Mouse (Mus musculus) MN1 (cell line): ENCODE measurements around the gene Clstn1.
A peak's percentile ranks its signal among the peaks of the same experiment; 100 is the strongest.

Experiments
- DNase-seq: peaks from one replicate; pipeline ENCODE4 v3.0.0-alpha.2; 2016; ENCODE audit warnings: low spot score

The Clstn1 gene

GRCm38 (mm10) chr4:149634966-149635365 is 48.7 kb downstream of the Clstn1 start:
- DNase-seq, result no peak

GRCm38 (mm10) chr4:149635915-149636415 is 49.7 kb downstream of the Clstn1 start:
- no peak for DNase-seq

- no peak for DNase-seq
Measured at GRCm38 (mm10) chr4:149637942-149638341, 51.7 kb downstream of the Clstn1 start.

- no peak for DNase-seq
Measured at GRCm38 (mm10) chr4:149640831-149641230, 54.6 kb downstream of the Clstn1 start.

- DNase-seq, result no peak
Measured at GRCm38 (mm10) chr4:149641400-149641799, 55.1 kb downstream of the Clstn1 start.

GRCm38 (mm10) chr4:149641956-149642355 is 55.7 kb downstream of the Clstn1 start:
- no peak for DNase-seq

GRCm38 (mm10) chr4:149645761-149646160 is 59.5 kb downstream of the Clstn1 start:
- DNase-seq, result no peak

GRCm38 (mm10) chr4:149648031-149648805 is 62.0 kb downstream of the Clstn1 start:
- DNase-seq, result no peak

GRCm38 (mm10) chr4:149650493-149651193 is 64.4 kb downstream of the Clstn1 start:
- DNase-seq, result peak; percentile 73

- peak; percentile 31 for DNase-seq
Measured at GRCm38 (mm10) chr4:149654232-149654631, 68.0 kb downstream of the Clstn1 start.

GRCm38 (mm10) chr4:149657858-149658416 is 71.7 kb downstream of the Clstn1 start:
- DNase-seq, result no peak

GRCm38 (mm10) chr4:149659495-149660116 is 73.3 kb downstream of the Clstn1 start:
- no peak for DNase-seq

GRCm38 (mm10) chr4:149660598-149660997 is 74.3 kb downstream of the Clstn1 start:
- no peak for DNase-seq

- DNase-seq, result no peak
Measured at GRCm38 (mm10) chr4:149661967-149662589, 75.8 kb downstream of the Clstn1 start.

- no peak for DNase-seq
Measured at GRCm38 (mm10) chr4:149663849-149664503, 77.7 kb downstream of the Clstn1 start.

GRCm38 (mm10) chr4:149665016-149665691 is 78.9 kb downstream of the Clstn1 start:
- DNase-seq, result no peak

- DNase-seq, result no peak
Measured at GRCm38 (mm10) chr4:149665692-149666090, 79.4 kb downstream of the Clstn1 start.

- DNase-seq, result no peak
Measured at GRCm38 (mm10) chr4:149671175-149671574, 84.9 kb downstream of the Clstn1 start.

- DNase-seq, result no peak
Measured at GRCm38 (mm10) chr4:149672747-149673146, 86.5 kb downstream of the Clstn1 start.

- no peak for DNase-seq
Measured at GRCm38 (mm10) chr4:149674814-149675377, 88.6 kb downstream of the Clstn1 start.
